Mouse (Mus musculus) cerebellum, postnatal 25 days (tissue): ENCODE measurements around the gene Epdr1.
"Not testable (repeated sequence)": the region's sequence is repeated elsewhere in the genome, so short reads cannot be mapped to it uniquely, and the experiment has no call there.

Experiments used
- DNase-seq, 2 experiments: peaks; one replicate each; pipeline ENCODE4 v3.0.0; 2021; ENCODE audit warnings: mixed read lengths in 2 of 2

Epdr1 gene

DNA sequence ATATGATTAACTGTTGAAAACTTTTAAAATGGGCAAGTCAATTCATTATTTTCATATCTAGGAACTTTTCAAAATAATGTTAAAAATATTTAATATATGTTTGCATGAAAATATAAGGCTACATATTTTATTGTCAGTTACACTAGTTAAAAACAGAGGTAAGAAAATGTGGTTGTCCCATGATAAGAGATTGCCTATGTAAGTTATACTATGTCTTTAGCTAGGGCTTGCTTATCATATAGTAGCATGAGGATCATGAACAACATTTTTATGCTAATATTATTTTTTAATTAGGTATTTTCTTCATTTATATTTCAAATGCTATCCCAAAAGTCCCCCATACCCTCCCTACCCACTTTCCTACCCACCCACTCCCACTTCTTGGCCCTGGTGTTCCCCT, 14.8 kb downstream of the Epdr1 start:
- DNase-seq = no peak

DNA sequence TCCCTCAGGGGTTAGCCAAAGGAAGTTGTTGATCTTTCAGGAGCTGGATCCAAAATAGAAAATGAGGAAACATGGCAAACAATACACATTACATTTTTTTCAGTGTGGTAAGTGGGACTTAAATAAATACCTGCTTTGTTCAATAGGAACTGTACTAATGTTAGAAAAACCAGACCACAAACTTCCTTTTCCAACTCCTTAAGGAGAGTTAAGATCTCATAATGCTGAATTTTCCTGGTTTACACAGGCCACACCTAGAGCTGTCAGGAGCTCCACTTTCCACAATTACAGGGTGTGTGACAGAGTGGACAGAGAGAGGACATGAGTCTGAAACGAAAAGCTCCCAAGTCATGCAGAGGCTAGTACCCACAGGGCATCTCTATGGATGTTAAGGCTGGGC, 16.0 kb downstream of the Epdr1 start:
- no peak for DNase-seq

DNA sequence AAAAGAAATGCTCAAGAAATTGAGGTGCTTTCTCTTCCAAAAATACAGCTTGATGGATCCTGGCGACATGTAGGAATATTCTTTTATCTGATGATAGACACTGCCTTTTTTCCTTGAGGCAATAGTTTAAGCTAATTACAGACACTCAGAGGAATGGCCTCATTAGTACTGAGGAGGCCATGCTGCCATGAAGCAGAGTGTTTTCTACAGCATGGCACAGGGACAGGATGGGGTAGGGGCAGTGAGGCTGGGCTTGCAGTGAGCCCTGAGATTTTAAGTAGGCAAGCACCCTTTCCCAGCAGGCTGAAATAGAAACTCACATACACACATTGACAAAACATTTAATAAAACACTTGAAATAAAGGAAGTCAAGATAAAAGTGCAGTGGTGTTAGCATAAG, 17.2 kb downstream of the Epdr1 start:
- no peak for DNase-seq

DNA sequence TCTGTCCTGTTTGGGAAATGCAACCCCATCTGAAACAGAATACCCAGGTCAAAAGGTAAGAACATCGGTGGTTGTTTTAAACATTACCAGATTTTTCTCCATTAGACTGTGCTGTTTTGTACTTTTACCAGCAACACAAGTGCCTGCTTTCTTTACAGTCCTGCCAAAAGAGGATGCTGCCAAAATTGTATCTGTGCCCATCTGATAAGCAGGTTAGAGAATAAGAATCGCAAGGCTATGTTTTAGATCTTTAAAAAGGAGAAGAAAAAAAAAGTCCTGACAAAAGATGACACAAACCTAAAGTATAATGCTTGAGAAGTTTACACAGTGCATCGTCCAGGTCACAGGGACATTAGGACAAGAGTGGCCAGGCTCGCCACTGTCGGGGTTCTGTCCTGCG, 20.5 kb downstream of the Epdr1 start:
- DNase-seq = no peak

DNA sequence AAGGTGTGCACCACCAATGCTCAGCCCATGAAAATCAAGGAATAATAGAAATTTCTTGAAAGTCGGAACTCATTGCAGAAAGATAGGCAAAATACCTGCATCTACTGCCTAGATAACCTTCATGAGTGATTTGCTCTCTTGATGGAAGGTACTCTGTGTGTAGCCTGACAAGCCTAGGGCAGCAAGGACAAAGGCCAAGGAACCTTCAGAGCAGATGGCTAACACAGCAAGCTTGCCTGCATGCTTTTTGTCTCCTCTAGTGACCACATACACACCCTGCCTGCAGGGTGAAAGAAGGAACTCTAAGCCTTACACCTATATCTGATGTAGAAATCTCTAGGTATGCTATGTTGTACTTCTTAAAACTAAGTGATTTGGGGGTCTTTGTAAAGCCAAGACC, 24.6 kb downstream of the Epdr1 start:
- peak; percentile 25 to 46 for DNase-seq

DNA sequence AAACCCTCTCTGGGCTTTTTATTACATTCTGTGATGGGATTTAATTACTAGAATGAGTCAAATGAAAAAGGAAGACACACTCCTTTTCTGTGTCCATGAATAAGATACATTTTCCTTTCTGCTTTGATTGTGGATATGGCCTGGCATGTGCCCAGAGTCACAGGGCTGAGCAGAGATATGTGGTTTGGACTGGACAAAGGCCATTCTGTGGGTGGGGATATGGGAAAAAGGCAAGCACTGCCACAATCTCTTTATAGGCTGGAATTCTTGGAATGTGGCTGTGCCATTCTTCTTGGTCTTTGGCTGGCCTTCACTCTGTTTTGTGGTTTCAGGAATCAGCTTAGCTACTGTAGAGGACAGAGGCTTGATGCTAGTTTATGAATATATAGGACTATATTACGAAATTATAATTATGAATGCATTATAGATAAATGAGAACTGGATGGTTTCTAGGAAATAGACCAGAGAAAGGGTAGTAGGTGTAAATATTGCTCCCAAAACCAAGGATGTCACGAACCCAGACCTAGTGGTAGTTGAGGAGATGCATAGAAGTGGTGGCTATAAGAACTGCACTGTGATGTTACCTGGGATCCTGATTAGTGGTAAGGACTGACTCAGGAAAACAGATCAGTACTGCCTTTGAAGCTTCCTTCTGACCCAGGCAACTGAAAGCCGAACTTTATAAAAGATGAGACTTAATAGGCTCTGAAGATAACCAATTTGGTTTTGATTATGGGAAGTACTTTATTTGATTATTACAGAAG, 28.5 kb downstream of the Epdr1 start:
- no peak for DNase-seq

DNA sequence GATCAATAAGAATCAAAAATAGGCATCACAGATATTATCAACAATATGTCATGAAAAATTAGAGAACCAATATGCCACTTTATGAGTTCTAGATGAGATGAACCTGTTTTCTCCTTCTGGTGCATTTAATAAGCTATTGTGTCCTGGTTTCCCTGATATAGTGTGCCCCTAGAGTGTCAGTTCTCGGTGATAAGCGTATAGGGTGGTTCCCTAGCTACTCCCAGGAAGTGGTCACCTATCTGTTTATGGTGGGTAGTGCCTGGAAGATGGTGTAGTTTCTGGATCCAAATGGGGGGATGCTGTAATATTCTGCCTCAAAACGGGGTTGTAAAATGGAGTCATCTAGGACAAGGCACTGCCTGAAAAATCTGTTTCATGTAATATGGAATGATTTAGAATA, 43.8 kb downstream of the Epdr1 start:
- DNase-seq = no peak

DNA sequence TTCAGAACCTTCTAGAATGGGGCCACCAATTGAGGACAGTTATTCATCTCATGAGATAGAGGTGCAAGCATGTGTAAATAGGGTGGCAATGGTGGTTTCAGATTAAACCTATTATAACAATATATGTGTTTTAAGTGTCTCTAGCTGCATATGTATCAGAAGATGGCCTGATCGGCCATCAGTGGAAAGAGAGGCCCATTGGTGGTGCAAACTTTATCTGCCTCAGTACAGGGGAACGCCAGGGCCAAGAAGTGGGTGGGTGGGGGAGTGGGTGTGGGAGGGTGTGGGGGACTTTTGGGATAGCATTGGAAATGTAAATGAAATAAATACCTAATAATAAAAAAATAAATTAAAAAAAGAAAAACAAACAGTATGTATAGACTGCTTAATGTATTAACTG, 45.0 kb downstream of the Epdr1 start:
- DNase-seq = not testable (repeated sequence)

DNA sequence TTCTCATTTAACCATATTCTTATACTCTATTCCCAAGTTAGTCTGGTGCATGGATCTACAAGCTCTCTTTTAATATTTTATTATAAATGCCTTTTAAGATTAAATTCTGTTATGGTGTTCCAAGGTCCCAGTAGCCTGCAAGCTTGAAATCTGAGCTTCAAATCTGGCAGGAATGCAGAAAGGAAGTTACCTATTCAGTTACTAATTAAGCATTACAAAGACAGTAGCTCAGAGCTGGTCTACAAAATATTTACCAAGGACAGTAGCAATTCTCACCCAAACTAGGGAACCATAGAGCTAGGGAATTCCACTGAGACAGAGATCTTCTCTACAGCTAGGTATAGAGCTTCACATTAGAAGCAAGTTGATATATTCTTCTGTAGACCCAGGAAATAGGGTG, 49.6 kb downstream of the Epdr1 start:
- DNase-seq = not testable (repeated sequence)

DNA sequence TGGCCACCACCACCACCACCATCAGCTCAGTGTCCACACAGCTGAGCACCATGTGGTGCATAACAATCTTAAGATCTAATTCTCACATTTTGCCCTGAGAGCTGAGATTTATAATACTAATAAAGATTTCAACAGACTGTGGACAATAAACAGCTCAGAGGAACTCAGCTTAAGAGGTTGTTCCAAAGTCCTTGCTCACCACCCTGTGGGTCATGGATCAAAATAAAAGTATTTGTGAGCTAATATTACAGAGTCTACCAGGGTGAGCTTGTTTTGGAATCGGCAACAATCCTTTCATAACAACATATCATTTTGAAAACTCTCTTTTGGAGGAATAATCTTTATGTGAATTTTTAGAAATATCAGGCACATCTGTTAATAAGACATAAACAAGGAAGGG, 57.2 kb downstream of the Epdr1 start:
- DNase-seq = no peak

DNA sequence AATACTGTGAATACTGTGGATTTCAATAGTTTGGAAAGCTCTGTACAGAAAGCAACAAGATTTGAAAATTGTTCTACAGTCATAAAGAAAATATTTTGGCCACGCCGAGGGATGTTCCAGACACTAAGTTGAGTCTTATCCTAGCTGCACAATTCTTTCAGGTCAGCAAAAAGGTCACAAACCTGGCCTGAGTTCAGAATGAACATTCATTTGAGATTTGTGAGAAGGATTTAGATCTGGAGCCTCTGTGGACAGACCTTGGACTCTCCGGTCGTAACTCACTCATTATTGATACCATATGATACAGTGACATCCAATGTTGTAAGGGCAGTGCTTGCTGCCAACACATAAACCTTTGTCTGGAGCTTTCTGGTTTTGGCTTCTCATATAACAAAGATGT, 64.3 kb downstream of the Epdr1 start:
- DNase-seq = no peak
